Mouse (Mus musculus): ENCODE results near the gene Ifrd2. TPM values are rescaled to one million over a fixed set of nuclear protein-coding genes. Genes with fewer than 3 reads are reported as not detected.
A peak's percentile ranks its signal among the peaks of the same experiment; 100 is the strongest.

Ifrd2 gene
- polyA plus RNA-seq, 1 experiment from 2014 or later: 59.7 TPM

GRCm38 (mm10) chr9:107545199-107545598, 42.2 kb upstream of the Ifrd2 start:
- no peak overlapping the region for H3K27ac ChIP-seq (replicated peaks)
- no peaks in the 10 kb centered on the region for H3K9me3 ChIP-seq
- DNase-seq (ENCODE audit: low spot score): no peak
- H3K27me3 ChIP-seq (replicated peaks; ENCODE audit: low read depth, poor library complexity, severe bottlenecking): peaks cover 30% of the 10 kb centered on the region
- no peak overlapping the region for H3K4me3 ChIP-seq
- H3K4me1 ChIP-seq: peaks cover 64% of the 10 kb centered on the region
- H3K36me3 ChIP-seq (replicated peaks): peaks cover 24% of the 10 kb centered on the region
- whole genome bisulfite sequencing: 87% methylated on average over 10 of the region's 10 CpGs

- H3K27me3 ChIP-seq (replicated peaks; ENCODE audit: low read depth, poor library complexity, severe bottlenecking): peaks cover 34% of the 10 kb centered on the region
- peaks cover 64% of the 10 kb centered on the region for H3K4me1 ChIP-seq
- peak; percentile 82 for DNase-seq (ENCODE audit: low spot score)
- H3K36me3 ChIP-seq (replicated peaks): peaks cover 23% of the 10 kb centered on the region
- 4% methylated on average over 3 of the region's 3 CpGs for WGBS
- H3K4me3 ChIP-seq: no peak overlapping the region
- no peaks in the 10 kb centered on the region for H3K9me3 ChIP-seq
- H3K27ac ChIP-seq (replicated peaks): no peak overlapping the region
Observed at GRCm38 (mm10) chr9:107545602-107546001, 41.8 kb upstream of the Ifrd2 start.

GRCm38 (mm10) chr9:107547026-107547425, 40.4 kb upstream of the Ifrd2 start, which contains the start of gene Zmynd10:
Gene Zmynd10 (plus strand): TSS chr9:107547298.
- Histone ChIP-seq H3K36me3 (replicated peaks) (peaks cover 23% of the 10 kb centered on the region), H3K4me1 (peaks cover 67% of the 10 kb centered on the region), H3K4me3 (peak within 1 kb of the TSS; percentile 44), H3K27me3 (replicated peaks; ENCODE audit: low read depth, poor library complexity, severe bottlenecking) (peaks cover 48% of the 10 kb centered on the region), H3K9me3 (no peaks in the 10 kb centered on the region), H3K27ac (replicated peaks) (0 out of 2 replicates have a peak within 1 kb of the TSS, but pooled peaks have one; percentile 20)
- 5% methylated on average over 20 of the region's 20 CpGs for WGBS
- peak; percentile 94 for DNase-seq (ENCODE audit: low spot score)

GRCm38 (mm10) chr9:107547957-107548356, 39.5 kb upstream of the Ifrd2 start:
- Histone ChIP-seq H3K4me1 (peaks cover 67% of the 10 kb centered on the region), H3K27ac (replicated peaks) (no peak overlapping the region), H3K4me3 (no peak overlapping the region), H3K36me3 (replicated peaks) (peaks cover 23% of the 10 kb centered on the region), H3K9me3 (no peaks in the 10 kb centered on the region), H3K27me3 (replicated peaks; ENCODE audit: low read depth, poor library complexity, severe bottlenecking) (peaks cover 57% of the 10 kb centered on the region)
- no peak for DNase-seq (ENCODE audit: low spot score)
- 76% methylated on average over 5 of the region's 5 CpGs for WGBS

GRCm38 (mm10) chr9:107548820-107549219, 38.6 kb upstream of the Ifrd2 start:
- Histone ChIP-seq H3K9me3 (no peaks in the 10 kb centered on the region), H3K27me3 (replicated peaks; ENCODE audit: low read depth, poor library complexity, severe bottlenecking) (peaks cover 62% of the 10 kb centered on the region), H3K4me1 (peaks cover 70% of the 10 kb centered on the region), H3K4me3 (no peak overlapping the region), H3K27ac (replicated peaks) (no peak overlapping the region), H3K36me3 (replicated peaks) (peaks cover 16% of the 10 kb centered on the region)
- DNase-seq (ENCODE audit: low spot score): no peak
- WGBS: 88% methylated on average over 10 of the region's 10 CpGs

- 82% methylated on average over 20 of the region's 20 CpGs for WGBS
- Histone ChIP-seq H3K27ac (replicated peaks) (peak overlapping the region; percentile 10; the same call in 1 of the 2 replicates), H3K4me3 (0 out of 2 replicates have a peak overlapping the region, but pooled peaks have one; percentile 85), H3K4me1 (peaks cover 75% of the 10 kb centered on the region), H3K27me3 (replicated peaks; ENCODE audit: low read depth, poor library complexity, severe bottlenecking) (peaks cover 62% of the 10 kb centered on the region), H3K36me3 (replicated peaks) (peaks cover 9% of the 10 kb centered on the region), H3K9me3 (no peaks in the 10 kb centered on the region)
- no peak for DNase-seq (ENCODE audit: low spot score)
Observed at GRCm38 (mm10) chr9:107549297-107550074, 38.0 kb upstream of the Ifrd2 start.

GRCm38 (mm10) chr9:107550491-107551116, 36.8 kb upstream of the Ifrd2 start:
- peak overlapping the region; percentile 85 for H3K4me3 ChIP-seq
- peaks cover 62% of the 10 kb centered on the region for H3K27me3 ChIP-seq (replicated peaks; ENCODE audit: low read depth, poor library complexity, severe bottlenecking)
- no peaks in the 10 kb centered on the region for H3K36me3 ChIP-seq (replicated peaks)
- H3K9me3 ChIP-seq: no peaks in the 10 kb centered on the region
- no peak for DNase-seq (ENCODE audit: low spot score)
- H3K4me1 ChIP-seq: peaks cover 75% of the 10 kb centered on the region
- H3K27ac ChIP-seq (replicated peaks): peak overlapping the region; percentile 88
- WGBS: 20% methylated on average over 23 of the region's 23 CpGs

- Histone ChIP-seq H3K27ac (replicated peaks) (peak within 1 kb of the TSS; percentile 88), H3K9me3 (no peaks in the 10 kb centered on the region), H3K4me1 (peaks cover 75% of the 10 kb centered on the region), H3K36me3 (replicated peaks) (peaks cover 5% of the 10 kb centered on the region), H3K4me3 (peak within 1 kb of the TSS; percentile 85), H3K27me3 (replicated peaks; ENCODE audit: low read depth, poor library complexity, severe bottlenecking) (peaks cover 62% of the 10 kb centered on the region)
- WGBS: under 1% methylated on average over 63 of the region's 63 CpGs
- DNase-seq (ENCODE audit: low spot score): peak; percentile 84
Observed at GRCm38 (mm10) chr9:107551117-107551889, 36.1 kb upstream of the Ifrd2 start, which contains the start of gene Rassf1. Gene Rassf1 (plus strand): TSS chr9:107551555.

GRCm38 (mm10) chr9:107551890-107552355, 35.5 kb upstream of the Ifrd2 start:
- Histone ChIP-seq H3K36me3 (replicated peaks) (peaks cover 11% of the 10 kb centered on the region), H3K27ac (replicated peaks) (peak overlapping the region; percentile 88), H3K9me3 (no peaks in the 10 kb centered on the region), H3K4me3 (peak overlapping the region; percentile 85), H3K4me1 (peaks cover 74% of the 10 kb centered on the region), H3K27me3 (replicated peaks; ENCODE audit: low read depth, poor library complexity, severe bottlenecking) (peaks cover 62% of the 10 kb centered on the region)
- 4% methylated on average over 8 of the region's 8 CpGs for WGBS
- DNase-seq (ENCODE audit: low spot score): no peak

GRCm38 (mm10) chr9:107552690-107553393, 34.6 kb upstream of the Ifrd2 start:
- H3K4me3 ChIP-seq: peak overlapping the region; percentile 85
- WGBS: 79% methylated on average over 5 of the region's 5 CpGs
- no peak for DNase-seq (ENCODE audit: low spot score)
- peaks cover 65% of the 10 kb centered on the region for H3K4me1 ChIP-seq
- peaks cover 56% of the 10 kb centered on the region for H3K27me3 ChIP-seq (replicated peaks; ENCODE audit: low read depth, poor library complexity, severe bottlenecking)
- H3K36me3 ChIP-seq (replicated peaks): peaks cover 20% of the 10 kb centered on the region
- peak overlapping the region; percentile 88; the same call in 1 of the 2 replicates for H3K27ac ChIP-seq (replicated peaks)
- no peaks in the 10 kb centered on the region for H3K9me3 ChIP-seq

GRCm38 (mm10) chr9:107553541-107554318, 33.7 kb upstream of the Ifrd2 start:
- Histone ChIP-seq H3K36me3 (replicated peaks) (peaks cover 29% of the 10 kb centered on the region), H3K27ac (replicated peaks) (peak overlapping the region; percentile 94), H3K4me1 (peaks cover 65% of the 10 kb centered on the region), H3K9me3 (no peaks in the 10 kb centered on the region), H3K4me3 (peak overlapping the region; percentile 85), H3K27me3 (replicated peaks; ENCODE audit: low read depth, poor library complexity, severe bottlenecking) (peaks cover 47% of the 10 kb centered on the region)
- DNase-seq (ENCODE audit: low spot score): no peak
- 7% methylated on average over 37 of the region's 37 CpGs for WGBS
